Mouse (Mus musculus): Measurements from ENCODE around the gene Rad23b. TPM values are rescaled to one million over a fixed set of nuclear protein-coding genes. Genes with fewer than 3 reads are reported as not detected.
"Not testable (repeated sequence)": the region's sequence is repeated elsewhere in the genome, so short reads cannot be mapped to it uniquely, and the experiment has no call there.

Rad23b gene
- polyA plus RNA-seq (2016; fragmentation: Nextera tagmentation; extraction: Ambion mirVana): 83.7 and 91.2 TPM in 2 replicates

DNA sequence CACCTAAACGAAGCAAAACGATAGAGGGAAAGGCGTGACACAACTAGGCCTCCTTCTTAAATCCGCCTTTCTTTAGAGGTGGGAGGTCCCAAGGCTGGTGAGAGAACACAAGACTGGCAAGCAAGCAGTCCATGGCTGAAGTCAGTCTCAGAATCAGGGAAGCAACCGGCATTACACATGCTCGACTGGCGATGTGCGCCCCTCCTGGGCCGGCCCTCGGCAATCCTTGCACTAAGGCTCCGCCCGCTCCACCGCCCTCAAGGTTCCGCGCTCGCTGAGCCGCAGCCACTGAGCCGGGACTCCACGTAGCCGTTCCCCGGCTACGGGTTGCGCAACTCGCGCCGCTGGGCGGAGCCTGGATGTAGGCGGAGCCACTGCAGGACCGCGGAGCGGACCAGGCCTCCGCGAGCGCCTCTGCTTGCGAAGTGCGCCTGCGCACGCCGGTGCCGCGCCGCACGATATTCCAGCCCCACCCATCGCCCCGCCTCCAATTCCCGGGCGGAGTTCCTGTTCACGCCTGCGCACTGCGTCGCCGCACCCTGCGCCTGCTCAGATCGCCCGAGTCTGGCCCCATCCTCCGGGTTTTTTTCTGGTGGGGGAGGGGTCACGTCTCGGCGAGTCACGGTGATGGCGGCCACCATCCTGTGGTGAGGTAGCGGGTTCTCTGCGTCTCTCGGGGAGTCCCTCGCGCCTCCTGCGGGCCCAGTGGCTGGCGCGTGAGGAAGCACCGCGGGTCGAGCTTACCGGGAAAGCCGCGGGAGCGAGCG lies at the start of gene Rad23b:
Gene Rad23b, plus strand, starts transcription at position 592 of the 767 bp plus-strand sequence.
- Histone ChIP-seq H3K4me1 (peaks cover 23% of the 10 kb centered on the region), H3K9me3 (no peaks in the 10 kb centered on the region), H3K27ac (replicated peaks) (peak within 1 kb of the TSS; percentile 99), H3K4me3 (peak within 1 kb of the TSS; percentile 86), H3K36me3 (replicated peaks) (no peaks in the 10 kb centered on the region), H3K27me3 (replicated peaks; ENCODE audit: low read depth, poor library complexity, severe bottlenecking) (no peaks in the 10 kb centered on the region)
- WGBS: under 1% methylated on average over 77 of the region's 77 CpGs
- peak; percentile 100 for DNase-seq (ENCODE audit: low spot score)

DNA sequence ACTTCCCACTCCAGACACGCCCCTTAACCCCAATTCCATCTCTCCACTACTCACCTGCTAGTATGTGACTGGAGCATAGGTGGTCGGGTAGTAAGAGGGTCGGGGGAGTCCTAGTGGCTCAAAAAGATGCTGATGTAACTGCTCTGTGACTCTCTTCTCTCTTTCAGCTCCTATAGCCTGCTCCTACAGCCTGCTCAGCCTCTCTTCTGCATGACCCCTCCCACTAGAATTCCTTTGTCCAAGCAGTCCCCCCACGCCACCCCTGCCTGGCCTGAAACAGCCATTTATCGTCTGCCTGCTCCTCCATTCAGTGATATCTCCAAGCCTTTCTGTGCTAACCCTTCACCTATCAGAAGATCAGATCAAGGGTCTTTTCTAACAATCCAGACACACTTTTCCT lies 45.7 kb upstream of the Rad23b start:
- Histone ChIP-seq H3K4me3 (no peak overlapping the region), H3K27me3 (replicated peaks; ENCODE audit: low read depth, poor library complexity, severe bottlenecking) (no peaks in the 10 kb centered on the region), H3K9me3 (peaks cover 11% of the 10 kb centered on the region; the same call in 1 of the 2 replicates), H3K4me1 (no peaks in the 10 kb centered on the region), H3K36me3 (replicated peaks) (no peaks in the 10 kb centered on the region), H3K27ac (replicated peaks) (no peak overlapping the region)
- no peak for DNase-seq (ENCODE audit: low spot score)
- 85% methylated on average over 5 of the region's 5 CpGs for WGBS

DNA sequence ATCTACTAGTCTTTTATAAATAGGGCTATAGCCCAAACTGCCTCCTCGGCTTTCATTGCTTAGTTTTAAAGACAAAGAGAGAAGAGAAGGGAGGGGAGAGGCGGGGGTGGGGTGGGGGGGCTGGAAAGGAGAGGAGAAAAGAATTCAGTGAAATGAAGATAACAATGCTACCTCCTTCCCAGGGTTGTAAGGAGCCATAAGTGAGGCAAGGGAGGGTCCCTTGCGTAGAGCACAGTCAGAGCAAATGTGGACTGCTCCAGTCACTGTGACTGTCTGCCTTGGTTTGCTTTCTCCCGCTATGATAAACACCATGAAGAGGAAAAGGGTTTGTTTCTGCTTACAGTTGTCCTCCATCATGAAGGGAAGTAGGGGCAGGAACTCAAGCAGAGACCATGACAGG lies 43.2 kb upstream of the Rad23b start:
- DNase-seq (ENCODE audit: low spot score): no peak
- Histone ChIP-seq H3K27ac (replicated peaks) (no peak overlapping the region), H3K4me1 (no peaks in the 10 kb centered on the region)

DNA sequence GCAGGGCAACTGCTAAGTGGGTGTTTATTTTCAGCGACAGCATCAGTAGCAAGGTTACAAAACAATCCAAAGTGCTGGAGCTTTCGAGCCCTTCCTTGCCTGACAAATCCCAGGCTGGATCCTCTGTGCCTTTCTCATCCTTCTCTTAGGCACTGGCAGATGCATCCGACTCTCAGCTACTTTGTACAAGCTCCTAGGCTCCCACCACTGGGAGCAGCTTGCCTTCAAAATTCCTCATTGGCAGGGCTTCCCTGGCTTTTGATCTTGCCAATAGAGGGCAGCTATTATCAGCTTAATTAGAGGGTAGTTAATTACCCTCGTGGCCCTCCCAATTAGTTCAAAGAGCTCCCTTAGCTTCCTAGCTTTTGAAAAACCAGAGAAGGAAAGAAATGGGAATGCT lies 33.1 kb upstream of the Rad23b start:
- no peaks in the 10 kb centered on the region for H3K27me3 ChIP-seq (replicated peaks; ENCODE audit: low read depth, poor library complexity, severe bottlenecking)
- WGBS: 37% methylated on average over 4 of the region's 4 CpGs
- 0 out of 2 replicates have a peak, but pooled peaks cover 5% of the 10 kb centered on the region for H3K4me1 ChIP-seq
- no peak overlapping the region for H3K4me3 ChIP-seq
- H3K9me3 ChIP-seq: no peaks in the 10 kb centered on the region
- DNase-seq (ENCODE audit: low spot score): no peak
- H3K27ac ChIP-seq (replicated peaks): no peak overlapping the region
- H3K36me3 ChIP-seq (replicated peaks): no peaks in the 10 kb centered on the region

More for the DNA sequence above, 43.2 kb upstream of the Rad23b start:
- WGBS: 87% methylated on average over 4 of the region's 4 CpGs
- Histone ChIP-seq H3K4me3 (no peak overlapping the region), H3K9me3 (peaks cover 11% of the 10 kb centered on the region; the same call in 1 of the 2 replicates), H3K36me3 (replicated peaks) (no peaks in the 10 kb centered on the region), H3K27me3 (replicated peaks; ENCODE audit: low read depth, poor library complexity, severe bottlenecking) (no peaks in the 10 kb centered on the region)

DNA sequence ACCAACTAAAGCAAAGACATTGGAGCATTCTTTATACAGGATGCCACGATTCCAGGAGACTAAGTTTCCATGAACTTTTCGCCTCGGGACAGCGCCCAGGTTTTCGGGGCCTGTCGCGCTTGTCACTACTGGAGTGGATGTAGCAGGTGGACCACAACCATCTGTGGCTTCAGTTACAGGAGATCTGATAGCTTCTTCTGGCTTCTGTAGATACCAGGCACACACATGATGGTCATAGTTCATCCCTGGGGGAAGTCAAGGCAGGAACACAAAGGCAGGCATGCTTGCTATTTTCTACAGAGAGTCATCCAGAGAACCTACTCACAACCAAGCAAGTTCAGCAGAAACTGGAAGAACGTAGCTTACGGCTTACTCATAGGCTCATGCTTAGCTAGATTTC lies 31.5 kb upstream of the Rad23b start:
- H3K4me1 ChIP-seq; H3K36me3 ChIP-seq (replicated peaks); DNase-seq (ENCODE audit: low spot score); H3K27me3 ChIP-seq (replicated peaks; ENCODE audit: low read depth, poor library complexity, severe bottlenecking); H3K27ac ChIP-seq (replicated peaks); H3K4me3 ChIP-seq; H3K9me3 ChIP-seq: not testable (repeated sequence)
- WGBS: 96% methylated on average over 9 of the region's 9 CpGs

DNA sequence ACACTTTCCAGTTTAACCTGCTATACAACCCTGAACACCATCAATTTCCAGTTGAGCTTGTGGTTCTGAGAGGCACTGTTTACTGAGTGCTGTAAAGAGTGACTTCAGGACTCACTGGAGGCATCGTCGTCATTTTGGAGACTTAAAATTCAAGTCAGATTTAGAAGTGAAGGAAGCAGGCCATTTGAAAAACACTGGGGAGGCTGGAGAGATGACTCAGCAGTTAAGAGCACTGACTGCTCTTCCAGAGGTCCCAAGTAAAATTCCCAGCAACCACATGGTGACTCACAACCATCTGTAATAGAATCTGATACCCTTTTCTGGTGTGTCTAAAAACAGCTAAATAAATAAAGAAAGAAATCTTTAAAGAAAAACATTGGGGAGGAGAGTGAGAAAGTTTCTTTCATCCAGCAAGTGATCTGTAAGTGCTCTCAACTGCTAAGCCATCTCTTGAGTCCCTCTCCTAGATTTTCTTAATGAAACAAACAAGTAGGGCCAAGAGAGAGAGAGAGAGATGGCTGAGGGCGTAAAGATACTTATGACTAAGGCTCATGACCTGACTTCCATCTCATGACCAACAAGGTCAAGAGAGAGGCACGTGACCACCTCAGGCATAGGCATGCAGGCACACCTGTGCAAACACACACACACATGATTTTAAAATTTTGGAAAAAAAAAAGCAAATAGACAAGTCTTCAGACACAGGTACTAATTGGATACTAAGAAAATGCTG lies 23.9 kb upstream of the Rad23b start:
- DNase-seq (ENCODE audit: low spot score): no peak
- Histone ChIP-seq H3K27ac (replicated peaks) (no peak overlapping the region), H3K27me3 (replicated peaks; ENCODE audit: low read depth, poor library complexity, severe bottlenecking) (no peaks in the 10 kb centered on the region), H3K4me3 (no peak overlapping the region), H3K4me1 (0 out of 2 replicates have a peak, but pooled peaks cover 3% of the 10 kb centered on the region), H3K9me3 (no peaks in the 10 kb centered on the region), H3K36me3 (replicated peaks) (no peaks in the 10 kb centered on the region)
- WGBS: 59% methylated on average over 4 of the region's 4 CpGs

DNA sequence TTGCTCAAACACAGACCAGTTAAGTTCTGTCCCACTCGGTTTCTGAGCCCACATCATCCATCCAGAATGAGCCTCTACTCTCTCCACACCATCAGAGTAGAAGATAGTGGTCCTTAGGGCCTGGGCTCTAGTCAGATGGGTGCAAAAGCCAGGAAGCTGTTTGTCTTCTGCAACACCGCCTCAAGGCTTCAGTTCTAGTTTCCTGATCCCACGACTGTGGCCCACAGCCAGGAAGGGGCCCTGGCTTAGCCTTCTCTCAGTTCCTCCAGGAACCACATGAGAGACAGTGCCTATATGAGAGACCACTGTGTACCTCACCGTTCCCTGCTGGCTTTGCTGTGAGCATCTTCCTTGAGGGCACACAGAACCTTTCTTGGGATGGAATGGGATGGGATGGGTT lies 22.3 kb upstream of the Rad23b start:
- DNase-seq (ENCODE audit: low spot score): no peak
- H3K4me3 ChIP-seq: no peak overlapping the region
- no peaks in the 10 kb centered on the region for H3K36me3 ChIP-seq (replicated peaks)
- 0 out of 2 replicates have a peak, but pooled peaks cover 3% of the 10 kb centered on the region for H3K4me1 ChIP-seq
- no peaks in the 10 kb centered on the region for H3K27me3 ChIP-seq (replicated peaks; ENCODE audit: low read depth, poor library complexity, severe bottlenecking)
- no peak overlapping the region for H3K27ac ChIP-seq (replicated peaks)
- H3K9me3 ChIP-seq: no peaks in the 10 kb centered on the region
- 81% methylated on average over 4 of the region's 4 CpGs for WGBS

DNA sequence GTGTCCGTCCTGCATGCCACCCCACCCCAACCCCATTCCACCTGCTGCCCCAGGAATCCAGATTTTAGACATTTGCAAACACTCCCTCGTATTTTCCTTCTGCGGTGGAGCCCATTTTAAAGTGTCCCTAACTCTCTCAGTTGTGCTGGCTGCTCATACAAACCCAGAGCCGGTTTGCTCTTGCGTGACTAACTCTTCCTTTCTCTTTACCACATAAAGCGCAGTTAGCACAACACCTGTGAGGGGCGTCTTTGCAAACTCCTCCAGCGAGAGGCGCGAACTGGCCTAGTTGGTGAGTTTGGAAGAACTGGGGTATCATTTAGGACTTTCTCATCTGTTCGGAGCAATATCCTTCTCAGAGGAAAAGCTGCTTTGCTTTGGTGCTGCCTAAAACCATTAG lies 21.4 kb upstream of the Rad23b start:
- no peak overlapping the region for H3K27ac ChIP-seq (replicated peaks)
- H3K36me3 ChIP-seq (replicated peaks): no peaks in the 10 kb centered on the region
- 92% methylated on average over 11 of the region's 11 CpGs for WGBS
- no peaks in the 10 kb centered on the region for H3K9me3 ChIP-seq
- no peaks in the 10 kb centered on the region for H3K27me3 ChIP-seq (replicated peaks; ENCODE audit: low read depth, poor library complexity, severe bottlenecking)
- H3K4me3 ChIP-seq: no peak overlapping the region
- H3K4me1 ChIP-seq: 0 out of 2 replicates have a peak, but pooled peaks cover 3% of the 10 kb centered on the region
- no peak for DNase-seq (ENCODE audit: low spot score)

DNA sequence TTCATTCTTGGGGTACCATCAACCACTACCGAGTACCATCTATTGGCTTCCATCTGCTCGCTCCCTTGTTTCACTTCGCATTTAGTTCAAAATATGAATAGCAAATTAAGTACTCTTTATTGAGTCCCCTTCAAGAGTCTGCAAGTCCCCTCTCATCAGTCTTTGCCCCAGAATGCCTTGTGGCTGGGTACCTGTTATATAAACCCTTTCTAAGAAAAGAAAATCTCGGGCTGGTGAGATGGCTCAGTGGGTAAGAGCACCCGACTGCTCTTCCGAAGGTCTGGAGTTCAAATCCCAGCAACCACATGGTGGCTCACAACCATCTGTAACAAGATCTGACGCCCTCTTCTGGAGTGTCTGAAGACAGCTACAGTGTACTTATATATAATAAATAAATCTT lies 20.9 kb upstream of the Rad23b start:
- not testable (repeated sequence) for H3K4me3 ChIP-seq; H3K36me3 ChIP-seq (replicated peaks); H3K27ac ChIP-seq (replicated peaks); H3K9me3 ChIP-seq; H3K27me3 ChIP-seq (replicated peaks; ENCODE audit: low read depth, poor library complexity, severe bottlenecking); DNase-seq (ENCODE audit: low spot score); H3K4me1 ChIP-seq
- WGBS: 85% methylated on average over 7 of the region's 7 CpGs

DNA sequence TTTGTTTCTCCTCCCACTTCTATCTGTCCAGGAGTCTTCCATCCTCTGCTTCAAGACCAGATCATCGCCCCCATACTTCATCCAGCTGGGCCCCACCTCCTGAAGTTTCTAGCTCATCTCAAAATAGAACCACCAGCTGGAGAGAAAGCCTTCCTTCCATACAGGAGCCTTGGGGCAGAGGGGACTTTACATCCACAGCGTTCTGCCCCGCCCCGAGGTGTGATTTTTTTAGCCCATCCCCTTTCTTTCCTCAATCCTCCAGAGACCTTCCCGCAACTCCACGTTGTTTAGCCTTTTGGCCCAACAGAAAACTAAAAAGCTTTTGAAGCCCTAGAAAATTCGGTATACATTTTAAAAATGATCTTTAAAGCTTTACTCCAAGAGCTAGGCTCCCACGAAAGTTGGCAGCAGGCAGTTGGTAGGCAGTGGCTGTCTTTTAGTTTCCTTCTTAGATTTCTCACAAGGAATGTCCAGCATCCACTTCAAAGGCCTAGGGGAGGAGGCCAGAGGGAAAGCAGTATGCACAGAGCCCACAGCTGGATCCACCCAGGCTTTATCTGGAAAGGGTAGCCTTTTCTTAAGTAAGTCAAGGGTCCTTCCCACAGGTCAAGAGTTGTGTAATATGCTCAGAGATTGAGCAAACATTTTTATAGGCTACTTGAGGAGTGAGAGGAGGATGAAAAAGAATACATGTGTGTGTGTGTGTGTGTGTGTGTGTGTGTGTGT lies 20.1 kb upstream of the Rad23b start:
- Histone ChIP-seq H3K9me3 (no peaks in the 10 kb centered on the region), H3K27me3 (replicated peaks; ENCODE audit: low read depth, poor library complexity, severe bottlenecking) (no peaks in the 10 kb centered on the region), H3K27ac (replicated peaks) (no peak overlapping the region), H3K4me1 (0 out of 2 replicates have a peak, but pooled peaks cover 3% of the 10 kb centered on the region), H3K36me3 (replicated peaks) (no peaks in the 10 kb centered on the region), H3K4me3 (no peak overlapping the region)
- WGBS: 81% methylated on average over 8 of the region's 8 CpGs
- DNase-seq (ENCODE audit: low spot score): no peak

DNA sequence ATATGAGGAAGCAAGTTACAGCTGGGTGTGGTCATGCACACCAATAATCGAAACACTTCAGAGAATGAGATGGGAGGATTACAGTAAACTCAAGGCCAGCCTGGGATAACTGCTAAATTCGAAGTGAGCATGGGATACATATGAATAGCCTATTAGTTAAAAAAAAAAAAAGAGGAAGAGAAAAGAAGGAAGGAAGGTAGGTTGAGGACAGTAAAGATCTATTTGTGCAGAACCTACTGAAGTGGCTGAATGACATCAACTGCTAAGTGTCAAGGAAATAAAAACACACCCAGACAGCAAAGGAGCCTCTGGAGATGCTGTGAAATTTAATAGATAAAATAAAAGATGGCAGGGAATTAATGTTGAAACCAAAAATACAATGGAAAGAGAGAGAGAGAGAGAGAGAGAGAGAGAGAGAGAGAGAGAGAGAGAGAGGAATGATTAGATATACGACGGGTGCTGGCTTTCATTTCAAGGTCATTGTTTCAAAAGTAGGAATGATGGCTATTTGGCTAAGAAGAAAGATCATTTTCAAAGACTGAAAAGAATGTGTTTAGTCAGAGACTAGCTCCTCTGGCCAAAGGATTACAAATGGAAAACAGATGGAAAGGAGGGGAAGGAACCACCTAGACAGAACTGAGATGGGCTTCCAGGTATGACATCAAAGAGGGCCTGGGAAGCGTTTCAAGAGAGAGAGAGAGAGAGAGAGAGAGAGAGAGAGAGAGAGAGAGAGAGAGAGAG lies 14.6 kb upstream of the Rad23b start:
- no peak for DNase-seq (ENCODE audit: low spot score)
- H3K4me3 ChIP-seq: no peak overlapping the region
- H3K9me3 ChIP-seq: no peaks in the 10 kb centered on the region
- H3K4me1 ChIP-seq: no peaks in the 10 kb centered on the region
- no peaks in the 10 kb centered on the region for H3K36me3 ChIP-seq (replicated peaks)
- H3K27ac ChIP-seq (replicated peaks): no peak overlapping the region
- WGBS: 81% methylated on average over 5 of the region's 5 CpGs
- H3K27me3 ChIP-seq (replicated peaks; ENCODE audit: low read depth, poor library complexity, severe bottlenecking): no peaks in the 10 kb centered on the region

DNA sequence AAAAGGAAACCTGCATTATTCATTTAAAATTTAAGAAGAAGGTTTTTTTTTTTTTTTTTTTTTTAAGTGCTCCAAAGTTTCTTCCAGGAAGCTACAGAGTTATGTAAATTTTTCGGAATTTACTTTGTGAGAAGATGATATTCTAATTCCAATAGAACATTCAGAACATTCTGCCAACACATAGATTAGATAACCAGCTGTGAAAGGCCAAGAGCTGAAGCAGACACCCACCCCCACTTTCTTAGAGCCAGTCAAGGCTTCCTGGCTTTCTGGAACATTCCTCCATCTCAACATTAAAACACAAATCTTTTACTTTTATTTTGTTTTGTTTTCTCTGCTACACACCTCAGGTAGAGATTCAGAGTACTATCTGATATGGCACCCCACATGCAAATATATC lies 10.9 kb upstream of the Rad23b start:
- WGBS: 65% methylated on average over 1 of the region's 1 CpGs
- H3K27ac ChIP-seq (replicated peaks): no peak overlapping the region
- no peaks in the 10 kb centered on the region for H3K36me3 ChIP-seq (replicated peaks)
- H3K9me3 ChIP-seq: no peaks in the 10 kb centered on the region
- no peaks in the 10 kb centered on the region for H3K27me3 ChIP-seq (replicated peaks; ENCODE audit: low read depth, poor library complexity, severe bottlenecking)
- H3K4me3 ChIP-seq: no peak overlapping the region
- no peak for DNase-seq (ENCODE audit: low spot score)
- H3K4me1 ChIP-seq: no peaks in the 10 kb centered on the region

All from embryonic facial prominence, embryonic 10.5 days (tissue).